Mouse (Mus musculus) CD4-positive, CD25-positive, alpha-beta regulatory T cell, adult 2 months (primary cell): Measurements from ENCODE around the gene Crebl2.

Source experiments
- DNase-seq: peaks from one replicate; pipeline ENCODE4 v3.0.0-alpha.2; 2012; ENCODE audit warnings: low read depth, low spot score

Gene Crebl2

GRCm38 (mm10) chr6:134905811-134906210, 75.9 kb downstream of the Crebl2 start:
- DNase-seq = no peak
